Mouse (Mus musculus): ENCODE data around the gene Sdk1.

GRCm38 (mm10) chr5:141676371-141676770, 435.1 kb downstream of the Sdk1 start:
- TF ChIP-seq HCFC1 (IDR thresholded peaks at IDR 0.05; ENCODE audit: borderline replicate concordance, insufficient read depth, low read length) (no peak), MAFK (IDR thresholded peaks at IDR 0.05; ENCODE audit: insufficient read depth, low read depth, low read length) (no peak), CHD2 (IDR thresholded peaks at IDR 0.05; ENCODE audit: low read depth, low read length) (no peak)
